Mouse (Mus musculus) MN1 (cell line): Measurements from ENCODE around the gene Olfr608.
"Not testable (repeated sequence)": the region's sequence is repeated elsewhere in the genome, so short reads cannot be mapped to it uniquely, and the experiment has no call there.

Source experiments
- DNase-seq: peaks from one replicate; pipeline ENCODE4 v3.0.0-alpha.2; 2016; ENCODE audit warnings: low spot score

Olfr608 gene

GRCm38 (mm10) chr7:103469577-103469976, at the start of gene Olfr608:
Olfr608 (plus strand) TSS chr7:103469877.
- no peak for DNase-seq

- DNase-seq, result no peak
These were observed 24.3 kb upstream of the Olfr608 start, which contains the start of gene Olfr605 for GRCm38 (mm10) chr7:103445339-103445738. Olfr605 (minus strand) TSS chr7:103445439.

DNA sequence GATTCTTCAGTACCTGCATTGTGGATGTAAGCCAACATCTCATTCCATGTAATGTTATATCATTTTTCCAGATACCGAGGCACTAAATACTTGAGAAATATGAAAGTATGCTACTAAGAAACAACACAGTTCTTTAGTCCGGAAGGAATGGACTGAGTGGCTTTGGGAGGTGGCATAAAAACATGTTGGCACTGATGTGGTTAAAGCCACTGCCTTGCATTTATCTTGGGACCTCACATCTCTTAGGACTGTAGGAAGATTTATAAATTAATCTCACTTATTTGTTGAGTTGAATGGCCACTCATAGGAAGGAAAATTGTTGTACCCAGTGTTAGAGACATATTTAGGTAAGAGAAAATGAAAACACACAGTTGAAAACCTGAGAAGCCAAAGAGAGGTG, 20.9 kb upstream of the Olfr608 start, which contains the start of gene Olfr606:
Olfr606 (plus strand) TSS at position 301 of the 400 bp plus-strand sequence.
- no peak for DNase-seq

DNA sequence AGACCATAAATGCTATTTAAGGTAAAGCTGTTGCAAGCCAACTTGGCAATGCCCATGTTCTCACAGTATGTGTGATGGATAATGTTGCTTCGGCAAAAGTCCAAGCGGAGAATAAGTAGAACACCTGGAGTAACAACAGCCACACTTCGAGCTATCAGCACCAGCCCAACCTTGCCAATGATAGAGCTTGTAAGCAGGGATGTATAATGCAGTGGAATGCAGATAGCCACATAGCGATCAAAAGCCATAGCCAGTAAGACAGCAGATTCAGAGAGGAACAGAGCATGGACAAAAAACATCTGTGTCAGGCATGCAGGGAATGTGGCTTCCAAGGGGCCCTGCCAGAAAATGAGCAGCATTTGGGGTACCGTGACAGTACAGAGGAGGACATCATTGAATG, 9.1 kb upstream of the Olfr608 start:
- DNase-seq, result no peak

DNA sequence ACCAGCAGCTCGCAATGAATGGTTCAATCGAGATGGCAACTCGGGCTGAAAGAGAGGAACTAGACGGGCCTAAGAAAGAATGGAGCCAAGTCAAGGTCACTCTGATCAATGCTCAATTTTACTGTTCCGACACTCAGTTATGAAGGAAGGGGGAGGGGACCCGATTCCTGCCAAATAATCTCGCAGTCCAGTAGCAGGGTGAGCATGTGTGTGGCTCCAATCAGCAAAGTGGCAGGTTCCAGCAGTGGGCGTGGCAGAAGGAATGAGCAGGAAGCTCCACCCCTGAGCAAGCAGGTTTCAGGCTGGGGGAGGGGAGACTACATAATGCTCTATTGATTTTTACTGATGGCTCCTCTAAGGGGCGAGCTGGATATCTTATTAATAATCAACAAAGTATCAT, 7.4 kb downstream of the Olfr608 start:
- not testable (repeated sequence) for DNase-seq

- no peak for DNase-seq
These were observed 28.3 kb downstream of the Olfr608 start, which contains the start of gene Olfr609 for GRCm38 (mm10) chr7:103497962-103498361. Olfr609 (minus strand) TSS chr7:103498062.

DNA sequence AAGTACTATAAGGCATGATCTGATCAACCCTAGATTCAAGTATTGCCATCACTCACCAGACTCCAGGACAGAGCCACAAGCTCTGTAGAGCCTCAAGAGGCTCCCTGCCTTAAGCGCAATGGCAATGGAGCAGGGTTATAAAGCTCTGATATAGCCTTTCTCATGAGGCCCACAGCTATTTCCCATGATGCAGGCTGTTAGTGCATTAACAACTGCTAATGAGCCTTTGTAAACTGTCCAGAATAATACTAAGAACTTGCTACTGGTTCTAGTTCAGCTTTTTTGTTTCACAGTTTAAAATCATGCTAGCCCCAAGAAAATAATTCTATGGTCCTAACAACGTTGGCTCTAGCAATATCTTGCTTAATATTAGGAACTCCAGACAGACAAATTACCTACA, 42.3 kb downstream of the Olfr608 start, which contains the start of gene Olfr610:
Olfr610 (minus strand) TSS at position 101 of the 400 bp plus-strand sequence.
- no peak for DNase-seq

DNA sequence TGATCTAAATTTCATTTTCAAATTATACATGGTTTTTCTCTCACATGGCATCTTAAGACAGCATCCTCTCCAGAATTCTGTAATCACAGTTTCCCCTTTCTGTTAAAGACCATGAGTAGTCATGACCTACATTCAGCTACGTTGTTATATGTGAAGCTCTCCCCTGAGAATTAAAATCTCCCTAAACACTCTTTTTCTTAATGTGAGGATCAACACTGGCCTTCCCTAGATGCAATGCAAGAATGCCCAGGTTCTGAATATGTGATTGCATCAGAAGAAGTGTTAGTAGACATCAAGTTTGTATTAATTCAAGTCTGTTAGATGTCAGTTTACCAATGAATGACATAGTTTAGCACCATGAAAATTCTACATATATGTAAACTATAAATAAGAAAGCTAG, 51.1 kb downstream of the Olfr608 start, which contains the start of gene Olfr611:
Olfr611 (minus strand) TSS at position 101 of the 400 bp plus-strand sequence.
- DNase-seq, result not testable (repeated sequence)
